Mouse (Mus musculus) CH12.LX (cell line): ENCODE measurements around the gene Nupr1l. TPM values are rescaled to one million over a fixed set of nuclear protein-coding genes. Genes with fewer than 3 reads are reported as not detected.

ENCODE experiments used
- DNase-seq: peaks from one replicate; pipeline ENCODE4 v3.0.0-alpha.2; 2013; ENCODE audit errors: extremely low read depth
- H3K27ac ChIP-seq: 2 replicates; pipeline ENCODE4 v1.5.1; 2012; ENCODE audit warnings: low read depth, mild to moderate bottlenecking, control low read depth, moderate library complexity; ENCODE audit not compliant: insufficient read depth
- H3K27me3 ChIP-seq: replicated peaks from 2 replicates; pipeline ENCODE3; 2012; ENCODE audit warnings: inconsistent platforms
- H3K36me3 ChIP-seq, 2 experiments: replicated peaks in 1 of 2; 2 replicates each; pipeline versions ENCODE3 to v1.6.1; 2012; ENCODE audit warnings: inconsistent platforms in 1 of 2, low read length in 1 of 2, mild to moderate bottlenecking in 1 of 2, mixed read lengths in 1 of 2, moderate library complexity in 1 of 2; ENCODE audit not compliant: control insufficient read depth in 1 of 2, insufficient read depth in 1 of 2
- H3K4me1 ChIP-seq, 2 experiments: 2 replicates each; pipeline ENCODE4 v1.6.1; 2012; ENCODE audit warnings: inconsistent platforms in 1 of 2, moderate library complexity in 1 of 2; ENCODE audit not compliant: insufficient read depth in 2 of 2, control insufficient read depth in 1 of 2
- H3K4me2 ChIP-seq: 2 replicates; pipeline ENCODE4 v1.6.1; 2012; ENCODE audit warnings: low read depth, mild to moderate bottlenecking, control low read depth; ENCODE audit not compliant: poor library complexity, insufficient read depth, severe bottlenecking
- H3K4me3 ChIP-seq, 3 experiments: fragments of 150-350 bp in 1 of 3; sonication (generic) in 1 of 3; replicated peaks in 1 of 3; 2 replicates each; pipeline versions ENCODE3 to v1.5.1; 2011 to 2012; ENCODE audit warnings: low read depth in 2 of 3, low read length in 2 of 3, mild to moderate bottlenecking in 2 of 3, moderate library complexity in 2 of 3, control low read depth in 1 of 3, improper control_type of control experiment in 1 of 3, inconsistent platforms in 1 of 3, mixed read lengths in 1 of 3; ENCODE audit not compliant: poor library complexity in 1 of 3
- H3K79me2 ChIP-seq: replicated peaks from 2 replicates; pipeline ENCODE4 v1.6.1; 2012; ENCODE audit warnings: mild to moderate bottlenecking, moderate library complexity; ENCODE audit not compliant: control insufficient read depth, poor library complexity, insufficient read depth, severe bottlenecking; ENCODE audit errors: extremely low read depth
- H3K9ac ChIP-seq: 2 replicates; pipeline ENCODE4 v1.6.1; 2012; ENCODE audit warnings: low read depth, mild to moderate bottlenecking, control low read depth, moderate library complexity; ENCODE audit not compliant: insufficient read depth
- H3K9me3 ChIP-seq: replicated peaks from 2 replicates; pipeline ENCODE3; 2012; ENCODE audit warnings: low read length, inconsistent platforms, mixed read lengths
- CHD2 ChIP-seq: IDR thresholded peaks from 2 replicates; pipeline ENCODE4 v1.6.1; 2011; ENCODE audit warnings: low read length, improper control_type of control experiment
- CTCF ChIP-seq, 2 experiments: IDR thresholded peaks in 1 of 2; conservative IDR thresholded peaks in 1 of 2; 2 replicates each; pipeline ENCODE4 v1.5.1; 2011 to 2012; ENCODE audit warnings: low read depth in 2 of 2, low read length in 2 of 2, improper control_type of control experiment in 1 of 2, inconsistent platforms in 1 of 2, mild to moderate bottlenecking in 1 of 2, moderate library complexity in 1 of 2
- E2F4 ChIP-seq: IDR thresholded peaks from 2 replicates; pipeline ENCODE4 v1.6.1; 2011; ENCODE audit warnings: low read depth, low read length, improper control_type of control experiment; ENCODE audit not compliant: insufficient replicate concordance
- EP300 ChIP-seq: IDR thresholded peaks from 2 replicates; pipeline ENCODE4 v1.6.1; 2011; ENCODE audit warnings: low read length, improper control_type of control experiment
- ETS1 ChIP-seq: conservative IDR thresholded peaks from 2 replicates; pipeline ENCODE4 v1.6.1; 2012; ENCODE audit warnings: low read depth, mild to moderate bottlenecking, inconsistent platforms, low read length, improper control_type of control experiment, moderate library complexity
- GABPA ChIP-seq: IDR thresholded peaks from 2 replicates; pipeline ENCODE4 v1.6.1; 2012; ENCODE audit warnings: low read depth, low read length, improper control_type of control experiment, inconsistent platforms; ENCODE audit not compliant: insufficient replicate concordance
- IRF4 ChIP-seq: IDR thresholded peaks from 2 replicates; pipeline ENCODE4 v1.6.1; 2014; ENCODE audit warnings: low read depth, mild to moderate bottlenecking, inconsistent platforms, low read length, improper control_type of control experiment
- MAX ChIP-seq: IDR thresholded peaks from 2 replicates; pipeline ENCODE4 v1.6.1; 2011; ENCODE audit warnings: low read length, improper control_type of control experiment
- MAZ ChIP-seq: IDR thresholded peaks from 2 replicates; pipeline ENCODE4 v1.6.1; 2012; ENCODE audit warnings: low read depth, mild to moderate bottlenecking, inconsistent platforms, low read length, improper control_type of control experiment, moderate library complexity
- MEF2A ChIP-seq: IDR thresholded peaks from 2 replicates; pipeline ENCODE4 v1.6.1; 2014; ENCODE audit warnings: low read depth, mild to moderate bottlenecking, inconsistent platforms, low read length, improper control_type of control experiment, borderline replicate concordance
- NRF1 ChIP-seq: IDR thresholded peaks from 2 replicates; pipeline ENCODE4 v1.6.1; 2014; ENCODE audit warnings: low read depth, mild to moderate bottlenecking, inconsistent platforms, low read length, improper control_type of control experiment, moderate library complexity
- PAX5 ChIP-seq: IDR thresholded peaks from 2 replicates; pipeline ENCODE4 v1.6.1; 2012; ENCODE audit warnings: low read length, inconsistent platforms, mixed read lengths
- RCOR1 ChIP-seq: conservative IDR thresholded peaks from 2 replicates; pipeline ENCODE4 v1.6.1; 2012; ENCODE audit warnings: low read depth, mild to moderate bottlenecking, inconsistent platforms, low read length, improper control_type of control experiment
- SMC3 ChIP-seq: IDR thresholded peaks from 2 replicates; pipeline ENCODE4 v1.6.1; 2011; ENCODE audit warnings: low read depth, low read length, improper control_type of control experiment
- TBP ChIP-seq: conservative IDR thresholded peaks from 2 replicates; pipeline ENCODE4 v1.6.1; 2011; ENCODE audit warnings: low read depth, low read length, improper control_type of control experiment
- USF1 ChIP-seq: IDR thresholded peaks from 2 replicates; pipeline ENCODE4 v1.6.1; 2014; ENCODE audit warnings: low read depth, mild to moderate bottlenecking, inconsistent platforms, low read length, improper control_type of control experiment
- USF2 ChIP-seq: conservative IDR thresholded peaks from 2 replicates; pipeline ENCODE4 v1.6.1; 2011; ENCODE audit warnings: low read depth, low read length, improper control_type of control experiment
- ZKSCAN1 ChIP-seq: IDR thresholded peaks from 2 replicates; pipeline ENCODE4 v1.6.1; 2012; ENCODE audit warnings: low read depth, inconsistent platforms, low read length, improper control_type of control experiment, borderline replicate concordance
- ZNF384 ChIP-seq: IDR thresholded peaks from 2 replicates; pipeline ENCODE4 v1.6.1; 2012; ENCODE audit warnings: low read depth, low read length, improper control_type of control experiment, inconsistent platforms
- dilution Hi-C: fragments of 300-500 bp; cut with MboI; formaldehyde crosslinking; loops from 2 replicates; pipeline ENCODE4 v1.14.3; 2020; ENCODE audit warnings: low sequenced_read_pairs; ENCODE audit not compliant: extremely low pct_unique_long_range_greater_than_20kb, extremely low pct_ligation_motif_present
- in situ Hi-C: fragments of 300-500 bp; cut with MboI; formaldehyde crosslinking; loops from 3 replicates; pipeline ENCODE4 v1.14.3; 2019; ENCODE audit warnings: low sequenced_read_pairs, low pct_ligation_motif_present, low pct_unique_long_range_greater_than_20kb, mixed read lengths
- polyA plus RNA-seq: library from polyadenylated mRNA; unstranded; fragments of >175 nt; gene quantifications from 2 replicates; pipeline ENCODE4 v1.2.1, GENCODE M21; 2012; ENCODE audit warnings: low read depth; ENCODE audit not compliant: insufficient read length
- total RNA-seq, 2 experiments: library from RNA; depleted of rRNA; stranded (reverse); fragments of 300-350 nt in 1 of 2; fragments of >200 nt in 1 of 2; gene quantifications; 2 replicates each; pipeline ENCODE4 v1.2.3; 2012 to 2014

Nupr1l gene
- total and polyA plus RNA-seq, 3 experiments: 0.46 to 0.68 TPM; not detected in 1

- in situ Hi-C loops (no loop called here), dilution Hi-C loops (no loop called here)
- DNase-seq: no peak
- H3K9ac ChIP-seq: no peak overlapping the region
- no peak overlapping the region for H3K4me2 ChIP-seq
- H3K36me3 ChIP-seq: no peaks in the 10 kb centered on the region
- no peaks in the 10 kb centered on the region for H3K9me3 ChIP-seq
- H3K27me3 ChIP-seq: no peaks in the 10 kb centered on the region
- no peaks in the 10 kb centered on the region for H3K4me1 ChIP-seq
- H3K79me2 ChIP-seq: no peaks in the 10 kb centered on the region
- no peak overlapping the region for H3K4me3 ChIP-seq
- TF ChIP-seq ZKSCAN1 (no peak), RCOR1 (no peak), TBP (no peak), MAZ (no peak)
- TF ChIP-seq, all 38 proteins: peak for 0
- H3K27ac ChIP-seq: no peak overlapping the region
Measured at GRCm38 (mm10) chr5:129869238-129869995, 38.9 kb upstream of the Nupr1l start.

- DNase-seq: no peak
- Histone ChIP-seq H3K9ac (no peak overlapping the region), H3K27me3 (no peaks in the 10 kb centered on the region), H3K4me3 (no peak overlapping the region), H3K79me2 (no peaks in the 10 kb centered on the region), H3K4me2 (no peak overlapping the region), H3K36me3 (no peaks in the 10 kb centered on the region), H3K27ac (no peak overlapping the region), H3K4me1 (no peaks in the 10 kb centered on the region), H3K9me3 (no peaks in the 10 kb centered on the region)
- TF ChIP-seq CHD2 (no peak), MAZ (no peak), NRF1 (no peak), E2F4 (no peak), ETS1 (no peak), USF2 (no peak), ZNF384 (no peak), RCOR1 (no peak), IRF4 (no peak), MEF2A (no peak), SMC3 (no peak), GABPA (no peak), CTCF (conservative IDR thresholded peaks at IDR 0.05 in 1 of 2, IDR thresholded peaks at IDR 0.05 in 1 of 2; ENCODE audit: low read depth in 2 of 2, low read length in 2 of 2) (no peak), MAX (no peak), EP300 (no peak), PAX5 (no peak), USF1 (no peak)
- in situ Hi-C loops: no loop called here
- dilution Hi-C loops: no loop called here
Measured at GRCm38 (mm10) chr5:129871238-129871637, 37.1 kb upstream of the Nupr1l start.
